Mouse (Mus musculus) CD4-positive, CD25-positive, alpha-beta regulatory T cell, adult 2 months (primary cell): ENCODE data around the gene Fam163b.

Experiments
- DNase-seq: peaks from one replicate; pipeline ENCODE4 v3.0.0-alpha.2; 2012; ENCODE audit warnings: low read depth, low spot score

The Fam163b gene

GRCm38 (mm10) chr2:27141950-27142693 lies at the start of gene Fam163b:
Fam163b (minus strand) TSS chr2:27142491.
- DNase-seq = peak; percentile 70

- DNase-seq = no peak
Observed at GRCm38 (mm10) chr2:27189994-27190393, 47.7 kb upstream of the Fam163b start.

GRCm38 (mm10) chr2:27187531-27187930 lies 45.2 kb upstream of the Fam163b start:
- peak; percentile 77 for DNase-seq

GRCm38 (mm10) chr2:27183734-27184133 lies 41.4 kb upstream of the Fam163b start:
- DNase-seq = no peak

- no peak for DNase-seq
Observed at GRCm38 (mm10) chr2:27181907-27182306, 39.6 kb upstream of the Fam163b start.

GRCm38 (mm10) chr2:27179101-27179500 lies 36.8 kb upstream of the Fam163b start:
- no peak for DNase-seq

GRCm38 (mm10) chr2:27175696-27176267 lies 33.5 kb upstream of the Fam163b start:
- DNase-seq = peak; percentile 29

- DNase-seq = no peak
Observed at GRCm38 (mm10) chr2:27174242-27174641, 32.0 kb upstream of the Fam163b start.

GRCm38 (mm10) chr2:27166999-27167398 lies 24.7 kb upstream of the Fam163b start:
- DNase-seq = no peak

- DNase-seq = no peak
Observed at GRCm38 (mm10) chr2:27166074-27166473, 23.8 kb upstream of the Fam163b start.

- DNase-seq = no peak
Observed at GRCm38 (mm10) chr2:27164796-27165590, 22.7 kb upstream of the Fam163b start, which contains the start of gene Dbh. Dbh (plus strand) TSS chr2:27165233.

- no peak for DNase-seq
Observed at GRCm38 (mm10) chr2:27163851-27164250, 21.6 kb upstream of the Fam163b start.

- no peak for DNase-seq
Observed at GRCm38 (mm10) chr2:27162656-27163055, 20.4 kb upstream of the Fam163b start.

- no peak for DNase-seq
Observed at GRCm38 (mm10) chr2:27161526-27161925, 19.2 kb upstream of the Fam163b start.

GRCm38 (mm10) chr2:27156596-27156995 lies 14.3 kb upstream of the Fam163b start:
- no peak for DNase-seq

GRCm38 (mm10) chr2:27154466-27155185 lies 12.3 kb upstream of the Fam163b start:
- DNase-seq = no peak

- no peak for DNase-seq
Observed at GRCm38 (mm10) chr2:27149457-27149856, 7.2 kb upstream of the Fam163b start.

GRCm38 (mm10) chr2:27146840-27147239 lies 4.5 kb upstream of the Fam163b start:
- no peak for DNase-seq

GRCm38 (mm10) chr2:27144957-27145356 lies 2.7 kb upstream of the Fam163b start:
- no peak for DNase-seq

- DNase-seq = no peak
Observed at GRCm38 (mm10) chr2:27138356-27138755, 3.9 kb downstream of the Fam163b start.

- DNase-seq = no peak
Observed at GRCm38 (mm10) chr2:27136789-27137188, 5.5 kb downstream of the Fam163b start.

GRCm38 (mm10) chr2:27136336-27136735 lies 6.0 kb downstream of the Fam163b start:
- no peak for DNase-seq
